Mouse (Mus musculus) C2C12 (cell line): ENCODE results near the gene Fam53b. TPM values are rescaled to one million over a fixed set of nuclear protein-coding genes. Genes with fewer than 3 reads are reported as not detected.

Experiments used
- H3K27me3 ChIP-seq: one replicate; pipeline ENCODE4 v1.6.1; 2011; ENCODE audit not compliant: control insufficient read depth, insufficient read depth, insufficient read length
- H3K36me3 ChIP-seq: one replicate; pipeline ENCODE4 v1.6.1; 2011; ENCODE audit not compliant: control insufficient read depth, insufficient read depth
- H3K4me3 ChIP-seq: one replicate; pipeline ENCODE4 v1.5.1; 2011; ENCODE audit warnings: mild to moderate bottlenecking, control low read depth; ENCODE audit not compliant: poor library complexity, insufficient read depth, severe bottlenecking
- H3K79me2 ChIP-seq: one replicate; pipeline ENCODE4 v1.6.1; 2011; ENCODE audit not compliant: control insufficient read depth, insufficient read depth
- H3K79me3 ChIP-seq: one replicate; pipeline ENCODE4 v1.6.1; 2011; ENCODE audit warnings: low read depth, control low read depth
- H3ac ChIP-seq: one replicate; pipeline ENCODE3; 2011; ENCODE audit warnings: low read depth; ENCODE audit not compliant: control insufficient read depth, insufficient read length
- CEBPB ChIP-seq: IDR thresholded peaks from one replicate; pipeline ENCODE4 v1.6.1; 2011; ENCODE audit warnings: low read depth, mild to moderate bottlenecking, control low read depth, moderate library complexity
- CTCF ChIP-seq: IDR thresholded peaks from one replicate; pipeline ENCODE4 v1.5.1; 2011; ENCODE audit not compliant: control insufficient read depth, insufficient read depth, insufficient read length
- FOSL1 ChIP-seq: IDR thresholded peaks from one replicate; pipeline ENCODE4 v1.8.0; 2011; ENCODE audit warnings: mild to moderate bottlenecking, low read length; ENCODE audit not compliant: poor library complexity, insufficient read depth, severe bottlenecking
- MAX ChIP-seq: IDR thresholded peaks from one replicate; pipeline ENCODE4 v1.6.1; 2011; ENCODE audit warnings: mild to moderate bottlenecking, control low read depth
- MYOD1 ChIP-seq: IDR thresholded peaks from one replicate; pipeline ENCODE4 v1.6.1; 2011; ENCODE audit warnings: low read depth; ENCODE audit not compliant: control insufficient read depth, insufficient read length
- MYOG ChIP-seq: IDR thresholded peaks from one replicate; pipeline ENCODE4 v1.6.1; 2011; ENCODE audit not compliant: control insufficient read depth, insufficient read length; ENCODE audit errors: extremely low read depth
- USF1 ChIP-seq: IDR thresholded peaks from one replicate; pipeline ENCODE4 v1.6.1; 2011; ENCODE audit warnings: low read depth, mild to moderate bottlenecking, control low read depth, moderate library complexity
- polyA plus RNA-seq: library from polyadenylated mRNA; unstranded; fragments of >200 nt; fragmentation: generic; extraction: Trizol; gene quantifications from one replicate; pipeline ENCODE4 v1.2.1, GENCODE M21; 2012; ENCODE audit warnings: missing spikeins

Gene Fam53b
- polyA plus RNA-seq, 1 experiment = 3.2 TPM

GRCm38 (mm10) chr7:132748076-132748769 lies 65.5 kb downstream of the Fam53b start:
- Histone ChIP-seq H3K4me3 (no peak overlapping the region), H3K79me3 (no peaks in the 10 kb centered on the region), H3K27me3 (no peaks in the 10 kb centered on the region), H3K79me2 (no peaks in the 10 kb centered on the region), H3ac (no peak overlapping the region), H3K36me3 (no peaks in the 10 kb centered on the region)
- no peak for TF ChIP-seq MAX
- no peak for TF ChIP-seq USF1
- TF ChIP-seq MYOD1 = no peak
- no peak for TF ChIP-seq FOSL1
- no peak for TF ChIP-seq MYOG
- no peak for TF ChIP-seq CEBPB
- TF ChIP-seq CTCF = no peak

GRCm38 (mm10) chr7:132747096-132747495 lies 66.6 kb downstream of the Fam53b start:
- H3K27me3 ChIP-seq = no peaks in the 10 kb centered on the region

GRCm38 (mm10) chr7:132742912-132743311 lies 70.8 kb downstream of the Fam53b start:
- H3K79me3 ChIP-seq = no peaks in the 10 kb centered on the region
- no peaks in the 10 kb centered on the region for H3K27me3 ChIP-seq
- no peak overlapping the region for H3ac ChIP-seq
- no peaks in the 10 kb centered on the region for H3K79me2 ChIP-seq
- no peak overlapping the region for H3K4me3 ChIP-seq
- TF ChIP-seq MYOG = no peak
- no peak for TF ChIP-seq CTCF
- no peak for TF ChIP-seq USF1
- TF ChIP-seq FOSL1 = no peak
- no peak for TF ChIP-seq MYOD1
- no peak for TF ChIP-seq CEBPB
- no peak for TF ChIP-seq MAX
- H3K36me3 ChIP-seq = no peaks in the 10 kb centered on the region

More at GRCm38 (mm10) chr7:132747096-132747495, 66.6 kb downstream of the Fam53b start:
- Histone ChIP-seq H3K79me2 (no peaks in the 10 kb centered on the region), H3K79me3 (no peaks in the 10 kb centered on the region), H3K4me3 (no peak overlapping the region), H3K36me3 (no peaks in the 10 kb centered on the region), H3ac (no peak overlapping the region)
- TF ChIP-seq CEBPB (no peak), MYOG (no peak), MYOD1 (no peak), CTCF (no peak), FOSL1 (no peak), MAX (no peak), USF1 (no peak)

- TF ChIP-seq MAX (no peak), MYOG (no peak), CEBPB (no peak), MYOD1 (no peak), FOSL1 (no peak), CTCF (no peak)
- Histone ChIP-seq H3K79me2 (no peaks in the 10 kb centered on the region), H3K27me3 (no peaks in the 10 kb centered on the region), H3ac (no peak overlapping the region), H3K79me3 (no peaks in the 10 kb centered on the region), H3K4me3 (no peak overlapping the region), H3K36me3 (no peaks in the 10 kb centered on the region)
Observed at GRCm38 (mm10) chr7:132739829-132740228, 73.9 kb downstream of the Fam53b start.

- Histone ChIP-seq H3K79me3 (no peaks in the 10 kb centered on the region), H3K36me3 (no peaks in the 10 kb centered on the region), H3K27me3 (no peaks in the 10 kb centered on the region), H3K79me2 (no peaks in the 10 kb centered on the region), H3ac (no peak overlapping the region), H3K4me3 (no peak overlapping the region)
- TF ChIP-seq MYOG = no peak
Observed at GRCm38 (mm10) chr7:132738844-132739243, 74.8 kb downstream of the Fam53b start.

GRCm38 (mm10) chr7:132736099-132736862 lies 77.4 kb downstream of the Fam53b start:
- Histone ChIP-seq H3K79me2 (no peaks in the 10 kb centered on the region), H3K79me3 (no peaks in the 10 kb centered on the region), H3K27me3 (no peaks in the 10 kb centered on the region), H3K4me3 (no peak overlapping the region), H3ac (no peak overlapping the region), H3K36me3 (no peaks in the 10 kb centered on the region)
- TF ChIP-seq CEBPB = no peak
- no peak for TF ChIP-seq USF1
- no peak for TF ChIP-seq MAX
- no peak for TF ChIP-seq FOSL1
- no peak for TF ChIP-seq MYOG
- TF ChIP-seq CTCF = no peak
- TF ChIP-seq MYOD1 = no peak
